Mouse (Mus musculus): ENCODE data around the gene Stub1.
A peak's percentile ranks its signal among the peaks of the same experiment; 100 is the strongest.

Stub1 gene

GRCm38 (mm10) chr17:25786781-25787504 is 46.3 kb downstream of the Stub1 start:
- no peak for DNase-seq (ENCODE audit: low spot score)

- DNase-seq (ENCODE audit: low spot score), result no peak
Measured at GRCm38 (mm10) chr17:25786280-25786679, 46.9 kb downstream of the Stub1 start, which contains the start of gene Ccdc78. Ccdc78 (plus strand) TSS chr17:25786580.

GRCm38 (mm10) chr17:25785281-25785745 is 47.9 kb downstream of the Stub1 start, which contains the start of gene Haghl:
Haghl (minus strand) TSS chr17:25785673.
- DNase-seq (ENCODE audit: low spot score), result peak; percentile 96

GRCm38 (mm10) chr17:25783861-25784574 is 49.2 kb downstream of the Stub1 start:
- DNase-seq (ENCODE audit: low spot score), result no peak

GRCm38 (mm10) chr17:25783086-25783485 is 50.1 kb downstream of the Stub1 start:
- DNase-seq (ENCODE audit: low spot score), result no peak

- no peak for DNase-seq (ENCODE audit: low spot score)
Measured at GRCm38 (mm10) chr17:25781339-25781738, 51.9 kb downstream of the Stub1 start.

Measured in c-Kit-positive CD71-positive TER-119-positive erythroid progenitor cells, embryonic 14.5 days (primary cell).